8 mouse cellular contexts compared by ENCODE assay signal in genomic region chr10:22714520-22714919, GRCm38 (mm10). TPM values are rescaled to one million over a fixed set of nuclear protein-coding genes. Genes with fewer than 3 reads are reported as not detected.
DNase-seq lines count a peak whose midpoint lies in the region; ATAC-seq lines count a peak whose summit lies in the region.

No protein-coding gene starts in this region.

- peaks cover 8% of the 10 kb centered on the region for H3K4me1 ChIP-seq in heart, embryonic 11.5 days (ENCODE audit: control insufficient read depth, insufficient read depth, low read length)

- no peak overlapping the region for H3K27ac ChIP-seq in heart, embryonic 11.5 days (ENCODE audit: low read depth, low read length)

- DNase-seq in heart, adult 11 months: peak; percentile 91
- peak; percentile 71 for DNase-seq in MN1 (ENCODE audit: low spot score)
- peak; percentile 77 to 81 for DNase-seq in cerebellum, postnatal 10 days
- peak; percentile 47 for DNase-seq in gastrocnemius, postnatal 10 days
- DNase-seq in kidney, postnatal 10 days: peak; percentile 74
- peak; percentile 59 for DNase-seq in lung, postnatal 25 days (ENCODE audit: low spot score)
- DNase-seq in right cerebral cortex, postnatal 10 days (ENCODE audit: low spot score in 2 of 2): peak; percentile 66 to 68

- H3K4me3 ChIP-seq in heart, embryonic 11.5 days (ENCODE audit: low read depth, low read length): no peak overlapping the region

- WGBS in heart, embryonic 11.5 days (ENCODE audit: insufficient replicate concordance): 77% methylated on average over 4 of the region's 4 CpGs

- no peak overlapping the region for H3K4me2 ChIP-seq in heart, embryonic 11.5 days

- ATAC-seq in heart, embryonic 11.5 days (replicated peaks; ENCODE audit: insufficient number of reproducible peaks, low FRiP score, low TSS enrichment): no peak

- H3K9ac ChIP-seq in heart, embryonic 11.5 days (ENCODE audit: low read depth, low read length): no peak overlapping the region

- no peaks in the 10 kb centered on the region for H3K9me3 ChIP-seq in heart, embryonic 11.5 days (replicated peaks; ENCODE audit: control insufficient read depth, low read length)

- H3K27me3 ChIP-seq in heart, embryonic 11.5 days (ENCODE audit: control insufficient read depth, insufficient read depth, low read length): no peaks in the 10 kb centered on the region

- no peaks in the 10 kb centered on the region for H3K36me3 ChIP-seq in heart, embryonic 11.5 days (ENCODE audit: control insufficient read depth, insufficient read depth, low read length)

RNA-seq across cellular contexts. Expression of gene Tbpl1, which starts 17.2 kb away (rescaled TPM):
- polyA plus RNA-seq in heart, embryonic 11.5 days (2014; fragmentation: Nextera tagmentation; extraction: Ambion mirVana): 57.8 and 59.9 TPM in 2 replicates
- 10 to 100 TPM; 24.2 to 31.1 TPM for total RNA-seq in gastrocnemius, postnatal 10 days (2021)
